In the genomic region with DNA sequence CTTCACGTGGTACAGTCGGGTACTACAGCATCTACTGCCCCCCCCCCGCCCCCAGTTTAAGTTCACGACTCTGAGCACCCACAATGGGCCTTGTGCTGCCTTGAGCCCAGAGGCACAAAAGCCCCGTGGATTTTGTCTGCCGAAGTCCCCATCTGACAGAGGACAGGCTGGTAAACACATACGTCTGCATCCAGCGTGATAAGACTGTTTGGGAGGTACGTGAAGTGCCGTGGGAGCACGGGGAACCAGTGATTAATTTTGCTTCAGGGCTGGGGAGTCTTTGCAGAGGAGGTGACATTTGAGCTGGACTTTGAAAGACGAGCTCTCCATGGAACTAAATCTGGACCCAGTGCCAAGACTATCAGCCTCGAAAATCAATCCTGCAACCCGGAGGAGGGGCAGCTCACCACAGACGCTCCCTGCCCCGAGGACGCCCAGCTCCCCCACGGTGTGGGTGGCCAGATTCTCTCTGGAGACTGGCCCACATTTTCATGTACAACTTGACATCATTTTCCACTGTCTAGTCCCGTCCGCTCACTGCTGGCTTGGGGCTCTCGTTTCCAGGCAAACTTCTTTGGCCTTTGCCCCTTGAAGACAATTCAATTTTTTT, we compare ENCODE assay signal across 12 mouse cellular contexts.
DNase-seq lines count a peak whose midpoint lies in the region; ATAC-seq and TF ChIP-seq lines count a peak whose summit lies in the region.
"Had no signal": no experiment of that assay in that cellular context is flagged by ENCODE, and none has a peak within 500 bp of the region (broad histone marks: within the 10 kb centered on the region; RNA-seq: fewer than 3 reads in every experiment).

No protein-coding gene starts in this region.

- H3K4me1 ChIP-seq in kidney, embryonic 16.5 days (ENCODE audit: insufficient read depth, low read length): peaks cover 18% of the 10 kb centered on the region
- H3K4me1 ChIP-seq in liver, postnatal 0 days (ENCODE audit: insufficient read depth): peaks cover 29% of the 10 kb centered on the region

- no peak for DNase-seq in kidney, postnatal 4 days
- DNase-seq in adrenal gland, postnatal 14 days: peak; percentile 42
- DNase-seq in liver, postnatal 0 days: peak; percentile 58
- no peak for DNase-seq in ovary, postnatal 10 days (ENCODE audit: low spot score)
- DNase-seq in heart, adult 11 months: no peak
- DNase-seq: cerebellum, postnatal 10 days; layer of hippocampus, postnatal 36 days; right cerebral cortex, postnatal 14 days; thymus, adult 18-20 months had no signal

- H3K4me2 ChIP-seq in kidney, embryonic 16.5 days (replicated peaks; ENCODE audit: low read depth, low read length): peak overlapping the region; percentile 16; the same call in 1 of the 2 replicates
- peak overlapping the region; percentile 44 for H3K4me2 ChIP-seq in liver, postnatal 0 days (ENCODE audit: low read depth, low read length)
- H3K4me2 ChIP-seq: hindbrain, embryonic 15.5 days had no signal

- TF ChIP-seq CTCF in liver, postnatal 0 days (IDR thresholded peaks at IDR 0.05; ENCODE audit: low read depth): no peak

- peak; percentile 18; the same call in 1 of the 2 replicates for ATAC-seq in kidney, embryonic 16.5 days (ENCODE audit: low FRiP score, low TSS enrichment)
- ATAC-seq in erythroblast, adult 5-6 weeks (replicated peaks; ENCODE audit: low FRiP score, poor library complexity, severe bottlenecking): peak; percentile 83
- ATAC-seq in liver, postnatal 0 days: peak; percentile 89

- H3K27ac ChIP-seq in kidney, embryonic 16.5 days (ENCODE audit: low read length): no peak overlapping the region
- H3K27ac ChIP-seq in liver, postnatal 0 days (ENCODE audit: low read depth): peak overlapping the region; percentile 71

- no peak overlapping the region for H3K4me3 ChIP-seq in kidney, embryonic 16.5 days (ENCODE audit: low read length)
- peak overlapping the region; percentile 9; the same call in 1 of the 2 replicates for H3K4me3 ChIP-seq in liver, postnatal 0 days (ENCODE audit: low read depth, low read length)
- H3K4me3 ChIP-seq: hindbrain, embryonic 15.5 days had no signal

- 17% methylated on average over 21 of the region's 21 CpGs for WGBS in kidney, embryonic 16.5 days
- WGBS in liver, postnatal 0 days (ENCODE audit: insufficient replicate concordance): 41% methylated on average over 21 of the region's 21 CpGs

- H3K36me3 ChIP-seq in kidney, embryonic 16.5 days (ENCODE audit: insufficient read depth, low read length): no peaks in the 10 kb centered on the region
- no peaks in the 10 kb centered on the region for H3K36me3 ChIP-seq in liver, postnatal 0 days (replicated peaks; ENCODE audit: insufficient read depth, low read length)
- H3K36me3 ChIP-seq: hindbrain, embryonic 15.5 days had no signal

- H3K9me3 ChIP-seq in kidney, embryonic 16.5 days (ENCODE audit: low read length): no peaks in the 10 kb centered on the region
- no peaks in the 10 kb centered on the region for H3K9me3 ChIP-seq in liver, postnatal 0 days (ENCODE audit: low read length)
- H3K9me3 ChIP-seq: hindbrain, embryonic 15.5 days had no signal

- peak; percentile 94 for TF ChIP-seq EP300 in liver, postnatal 0 days (IDR thresholded peaks at IDR 0.05; ENCODE audit: low read depth)

- no peak overlapping the region for H3K9ac ChIP-seq in kidney, embryonic 16.5 days (replicated peaks; ENCODE audit: low read length)
- H3K9ac ChIP-seq in liver, postnatal 0 days (replicated peaks): peak overlapping the region; percentile 16
- H3K9ac ChIP-seq: hindbrain, embryonic 15.5 days had no signal

- no peaks in the 10 kb centered on the region for H3K27me3 ChIP-seq in kidney, embryonic 16.5 days (ENCODE audit: insufficient read depth, low read length)
- no peaks in the 10 kb centered on the region for H3K27me3 ChIP-seq in liver, postnatal 0 days (ENCODE audit: insufficient read depth, low read length)
- H3K27me3 ChIP-seq: hindbrain, embryonic 15.5 days had no signal

Comparison
In these comparisons a context has a peak if more than half of its experiments do, and no peak if none do; other contexts are left out.
1. ATAC-seq: peak in every context shown above with its lines; median percentile 89 in liver, postnatal 0 days; 83 in erythroblast, adult 5-6 weeks; 18 in kidney, embryonic 16.5 days.
2. DNase-seq: peak in adrenal gland, postnatal 14 days (single experiment) and liver, postnatal 0 days (single experiment); none in kidney, postnatal 4 days (0 of 2), ovary, postnatal 10 days (single experiment) and heart, adult 11 months (single experiment).